Mouse (Mus musculus) gastrocnemius, postnatal 14 days (tissue): Measurements from ENCODE around the gene Hist2h3c2. TPM values are rescaled to one million over a fixed set of nuclear protein-coding genes. Genes with fewer than 3 reads are reported as not detected.
"Not testable (repeated sequence)": the region's sequence is repeated elsewhere in the genome, so short reads cannot be mapped to it uniquely, and the experiment has no call there.

Experiments used
- DNase-seq: peaks from one replicate; pipeline ENCODE4 v3.0.0; 2021; ENCODE audit warnings: mixed read lengths
- intact Hi-C: fragments of 180-260 bp; cut with DNase I; formaldehyde crosslinking; loops from one replicate; pipeline ENCODE4 v1.15.1; 2025; ENCODE audit warnings: low total_unique reads
- microRNA-seq, 2 experiments: library from miRNA; unstranded; fragments of <30 nt; microRNA quantifications; one replicate each; pipeline ENCODE4 v1.2.0; 2021
- total RNA-seq, 2 experiments: library from RNA; stranded (reverse); gene quantifications; 2 replicates each; pipeline ENCODE4 v1.2.3; 2021

Hist2h3c2 gene
- total RNA-seq, 2 experiments from 2014 or later: 30.3 to 31.5 TPM

DNA sequence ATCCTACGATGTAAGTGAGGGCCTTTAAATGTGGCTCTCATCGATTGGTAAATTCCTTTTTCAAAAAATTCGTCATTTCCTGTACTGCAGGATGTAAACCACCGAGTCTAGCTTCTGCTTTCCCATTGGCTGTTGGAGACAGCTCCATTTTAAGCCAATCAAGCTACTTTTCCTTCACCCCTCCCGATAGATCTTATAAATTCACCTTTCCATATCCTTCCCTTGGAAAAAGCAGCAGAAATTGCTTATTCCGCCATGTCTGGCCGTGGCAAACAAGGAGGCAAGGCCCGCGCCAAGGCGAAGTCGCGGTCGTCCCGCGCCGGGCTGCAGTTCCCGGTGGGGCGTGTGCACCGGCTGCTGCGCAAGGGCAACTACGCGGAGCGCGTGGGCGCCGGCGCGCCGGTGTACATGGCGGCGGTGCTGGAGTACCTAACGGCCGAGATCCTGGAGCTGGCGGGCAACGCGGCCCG lies 19.2 kb downstream of the Hist2h3c2 start, which contains the start of the genes Bola1 and Hist2h2ab:
Gene Bola1, minus strand, starts transcription at position 49 of the 470 bp plus-strand sequence.
Gene Hist2h2ab, plus strand, starts transcription at position 205 of the 470 bp plus-strand sequence.
- intact Hi-C loops: no loop called here

DNA sequence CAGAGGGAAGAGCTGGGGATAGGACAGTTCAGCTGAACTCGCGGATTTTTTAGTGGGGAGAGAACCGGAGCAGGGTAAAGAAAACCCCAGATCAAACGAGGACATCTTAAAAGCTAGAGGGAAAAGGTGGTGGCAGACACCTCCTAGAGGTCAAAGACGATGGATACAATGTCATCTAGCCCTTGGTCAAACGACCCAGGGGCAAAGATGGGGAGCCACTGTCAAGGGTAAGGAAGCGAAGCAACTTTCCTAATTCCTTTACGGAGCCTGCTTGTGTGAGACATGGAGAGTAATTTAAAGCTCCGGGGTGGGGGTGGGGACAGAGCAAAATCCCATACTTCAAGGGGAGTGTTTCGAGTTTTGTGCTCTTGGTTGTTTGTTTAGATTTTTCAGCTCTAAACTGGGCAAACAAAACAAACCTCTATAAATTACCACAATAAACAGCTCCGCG lies 19.7 kb downstream of the Hist2h3c2 start:
- no peak for DNase-seq
- intact Hi-C loops: no loop called here

More for the DNA sequence above, 19.2 kb downstream of the Hist2h3c2 start, which contains the start of the genes Bola1 and Hist2h2ab:
- DNase-seq: peak; percentile 70

DNA sequence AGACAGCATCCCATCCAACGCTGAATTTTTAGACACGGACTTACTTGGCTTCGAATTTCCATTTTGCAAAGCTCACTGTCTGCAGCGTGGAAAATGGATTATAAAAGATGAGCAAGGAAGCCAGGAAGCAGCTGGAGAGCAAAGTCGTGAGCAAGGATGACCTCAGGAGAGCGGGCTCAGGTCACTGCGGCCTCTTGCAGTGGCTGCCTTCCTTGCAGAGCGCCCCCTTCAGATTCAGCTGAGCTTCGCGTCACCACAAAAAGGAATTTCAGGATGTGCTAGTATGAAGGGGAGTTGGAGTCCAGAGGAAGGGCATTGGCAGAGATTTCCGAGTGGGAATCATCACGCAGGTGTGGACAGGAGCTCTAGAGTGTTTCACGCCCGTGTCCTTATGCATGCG lies 29.7 kb downstream of the Hist2h3c2 start:
- intact Hi-C loops: no loop called here

DNA sequence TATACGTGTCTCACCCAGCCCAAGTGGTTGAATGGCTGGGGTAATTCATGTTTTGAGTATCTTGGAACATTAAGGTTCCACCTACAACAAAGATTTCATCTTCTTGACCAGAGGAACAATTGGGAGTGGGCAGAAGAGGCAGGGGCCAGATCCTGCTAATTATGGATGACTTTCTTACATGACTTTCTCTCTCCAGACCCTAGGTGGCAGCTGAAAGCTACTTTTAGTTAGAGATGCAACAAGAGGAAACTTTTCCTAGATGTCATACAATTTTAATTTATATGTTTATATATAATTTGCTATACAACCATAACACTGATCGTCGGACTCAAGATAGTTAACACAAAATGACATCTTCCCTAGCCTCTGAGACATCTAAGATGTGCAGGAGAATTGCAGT lies 31.1 kb downstream of the Hist2h3c2 start:
- no peak for DNase-seq
- intact Hi-C loops: no loop called here

More for the DNA sequence above, 29.7 kb downstream of the Hist2h3c2 start:
- no peak for DNase-seq

DNA sequence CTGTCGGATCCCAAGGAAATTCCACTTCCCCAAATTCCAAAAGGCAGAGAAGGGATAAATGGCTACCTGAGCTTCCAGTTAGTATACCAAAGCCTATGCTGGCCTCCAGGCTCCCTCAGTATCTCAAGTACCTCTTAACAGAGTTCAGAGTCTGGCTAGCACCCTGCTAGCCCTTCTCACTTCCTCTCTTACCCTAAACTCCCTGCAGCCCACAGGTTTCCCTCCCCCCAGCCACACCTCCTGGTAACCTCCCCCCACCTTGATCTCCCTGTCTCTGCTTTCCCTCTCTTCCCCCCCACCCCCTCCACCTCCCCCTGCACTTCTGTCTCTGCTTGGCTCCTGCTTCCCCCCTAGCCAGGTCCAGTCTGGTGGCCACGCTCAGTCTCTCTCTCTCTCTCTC lies 39.2 kb downstream of the Hist2h3c2 start:
- no peak for DNase-seq
- intact Hi-C loops: no loop called here

DNA sequence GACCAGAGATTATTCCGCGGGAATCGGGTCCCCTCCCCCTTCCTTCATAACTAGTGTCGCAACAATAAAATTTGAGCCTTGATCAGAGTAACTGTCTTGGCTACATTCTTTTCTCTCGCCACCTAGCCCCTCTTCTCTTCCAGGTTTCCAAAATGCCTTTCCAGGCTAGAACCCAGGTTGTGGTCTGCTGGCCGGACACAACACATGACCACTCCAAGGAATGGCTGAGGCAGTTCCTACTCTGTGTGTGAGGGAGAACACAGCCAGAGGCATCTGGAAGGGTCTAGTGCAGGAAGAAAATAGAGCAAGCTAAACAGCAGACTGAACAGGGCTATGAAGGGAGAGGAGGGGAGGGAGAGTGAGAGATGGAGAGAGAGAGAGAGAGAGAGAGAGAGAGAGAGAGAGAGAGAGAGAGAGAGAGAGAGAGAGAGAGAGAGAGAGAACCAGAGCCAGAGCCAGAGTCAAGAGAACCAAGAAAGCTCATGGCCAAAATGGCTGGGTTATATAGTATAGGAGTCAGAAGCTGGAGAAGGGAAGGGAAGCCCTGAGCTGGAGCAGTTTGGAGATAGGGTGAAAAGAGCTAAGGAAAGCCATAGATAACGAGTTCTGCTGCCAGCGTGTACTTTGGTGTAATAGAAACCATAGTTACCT lies 40.2 kb downstream of the Hist2h3c2 start:
- DNase-seq, intact Hi-C loops: not testable (repeated sequence)

DNA sequence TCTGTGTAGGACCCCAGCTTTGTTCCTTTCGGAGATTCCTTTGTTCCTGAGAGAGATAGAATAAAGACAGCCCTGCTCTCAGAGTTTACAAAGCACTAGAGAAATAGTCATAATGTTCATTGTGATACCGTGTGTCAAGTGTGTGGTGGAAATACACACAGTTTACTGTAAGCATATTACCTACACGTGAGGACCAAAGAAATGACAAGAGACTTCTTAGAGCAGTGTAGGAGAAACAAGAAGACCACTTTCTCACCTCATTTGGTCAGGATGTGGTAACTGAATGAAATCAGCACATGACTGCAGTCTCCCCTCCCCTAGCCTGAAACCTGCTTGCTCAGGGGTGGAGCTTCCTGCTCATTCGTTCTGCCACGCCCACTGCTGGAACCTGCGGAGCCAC lies 40.7 kb downstream of the Hist2h3c2 start:
- intact Hi-C loops: no loop called here
- DNase-seq: no peak

DNA sequence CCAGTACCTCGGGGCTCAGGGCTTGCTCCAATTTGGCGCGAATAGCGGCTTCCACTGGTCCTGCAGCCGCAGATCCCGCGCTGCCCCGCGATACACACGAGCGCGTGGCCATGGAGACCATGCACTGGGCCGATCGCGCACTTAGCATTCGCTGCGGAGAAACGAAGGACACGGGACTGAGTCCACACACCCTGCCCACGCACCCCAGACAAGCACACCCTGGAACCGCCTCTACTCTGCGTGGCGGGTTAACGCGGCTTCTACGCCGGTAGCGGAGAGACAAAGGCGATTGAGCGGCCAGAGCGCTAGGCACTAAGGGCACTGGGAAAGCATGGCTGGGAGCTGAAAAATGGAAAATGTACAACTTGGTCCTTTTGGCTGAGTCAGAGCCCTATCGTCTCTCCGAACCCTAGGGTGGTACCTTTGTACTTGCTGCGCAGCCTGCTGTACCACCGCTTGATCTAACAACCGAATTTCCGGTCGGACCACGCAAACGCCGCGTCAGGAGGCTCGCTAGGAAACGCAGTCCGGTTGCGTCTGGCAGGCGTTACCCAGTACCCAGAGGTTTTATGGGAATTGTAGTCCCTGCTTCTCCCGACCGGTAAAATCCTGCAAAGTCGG lies 41.7 kb downstream of the Hist2h3c2 start:
- intact Hi-C loops: no loop called here
- DNase-seq: peak; percentile 87

DNA sequence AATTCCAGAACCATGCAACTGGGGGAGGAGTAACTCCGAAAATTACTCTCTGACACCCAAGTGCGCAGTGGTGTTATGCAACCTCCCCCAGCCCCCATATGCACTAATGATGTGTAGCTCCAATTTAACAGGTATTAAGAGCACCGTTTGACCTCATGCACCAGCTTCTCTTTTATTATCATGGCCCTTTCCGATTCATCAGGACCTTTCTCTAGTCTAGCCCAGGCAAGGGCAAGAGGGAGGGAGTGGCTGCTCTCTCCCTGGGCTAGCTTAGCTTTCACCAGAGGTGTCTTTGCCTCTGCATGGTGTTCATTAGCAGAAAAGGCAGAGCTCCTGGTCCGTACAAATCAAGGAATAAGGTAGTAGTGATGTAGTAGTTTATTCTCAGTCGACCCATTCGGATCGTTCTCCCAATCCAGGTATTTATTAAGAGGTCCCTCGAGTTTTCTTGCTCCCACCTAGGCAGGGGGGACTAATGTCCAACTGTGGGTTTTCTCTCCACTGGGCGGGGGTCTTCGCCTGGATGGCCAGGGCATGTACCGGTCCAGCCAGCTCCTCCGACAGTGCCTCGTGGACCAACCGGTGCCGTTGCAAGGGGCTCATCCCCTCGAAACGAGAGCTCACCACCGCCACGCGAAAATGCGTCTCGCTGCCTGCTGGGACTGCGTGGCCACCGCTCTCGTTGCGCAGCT lies 42.3 kb downstream of the Hist2h3c2 start:
- intact Hi-C loops: no loop called here
- no peak for DNase-seq

DNA sequence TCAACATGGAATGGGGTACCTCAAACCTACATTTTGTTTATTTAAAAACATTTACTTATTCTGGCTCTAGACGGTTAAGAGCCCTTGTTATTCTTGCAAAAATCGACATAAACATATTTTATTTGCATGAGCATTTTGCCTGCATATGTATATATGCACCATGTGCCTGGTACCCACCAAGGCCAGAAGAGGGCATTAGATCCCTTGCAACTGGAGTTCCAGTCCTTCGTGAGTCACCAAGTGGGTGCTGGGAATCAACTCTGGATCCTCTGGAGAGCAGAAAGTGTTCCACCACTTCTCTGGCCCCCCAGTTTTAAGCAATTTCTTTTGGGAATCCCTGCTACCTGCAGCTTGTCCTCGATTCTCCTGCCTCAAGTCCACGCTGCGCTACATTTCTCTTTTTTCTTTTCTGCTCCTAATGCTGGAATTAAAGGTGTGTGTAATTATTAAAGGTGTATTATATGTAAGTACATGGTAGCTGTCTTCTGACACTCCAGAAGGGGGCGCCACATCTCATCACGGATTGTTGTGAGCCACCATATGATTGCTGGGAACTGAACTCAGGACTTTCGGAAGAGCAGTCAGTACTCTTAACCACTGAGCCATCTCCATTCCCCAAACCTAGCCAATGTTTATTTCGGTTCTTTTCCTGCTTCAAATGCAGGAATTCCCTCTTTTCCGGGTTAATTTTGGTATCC lies 43.2 kb downstream of the Hist2h3c2 start:
- intact Hi-C loops: no loop called here
- DNase-seq: no peak

DNA sequence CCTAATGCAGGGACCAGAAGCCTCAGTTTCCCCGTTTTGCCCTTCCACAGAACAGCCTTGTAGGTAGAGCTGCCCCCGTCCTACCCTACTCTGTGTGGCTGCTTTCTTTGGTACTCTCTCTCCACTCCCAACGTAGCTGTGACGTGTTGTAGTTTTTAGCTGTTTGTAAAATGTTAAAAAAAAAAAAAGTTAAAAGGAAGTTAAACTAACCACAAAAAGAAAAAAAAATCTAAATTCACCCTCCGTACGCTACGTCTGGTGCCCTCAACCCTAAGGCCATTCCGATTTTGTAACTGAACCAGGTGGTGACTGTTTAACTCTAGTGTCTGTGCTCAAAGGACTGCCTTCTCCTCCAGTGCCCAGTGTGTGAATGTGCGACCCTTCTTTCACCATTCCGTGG lies 44.0 kb downstream of the Hist2h3c2 start:
- no peak for DNase-seq
- intact Hi-C loops: no loop called here

DNA sequence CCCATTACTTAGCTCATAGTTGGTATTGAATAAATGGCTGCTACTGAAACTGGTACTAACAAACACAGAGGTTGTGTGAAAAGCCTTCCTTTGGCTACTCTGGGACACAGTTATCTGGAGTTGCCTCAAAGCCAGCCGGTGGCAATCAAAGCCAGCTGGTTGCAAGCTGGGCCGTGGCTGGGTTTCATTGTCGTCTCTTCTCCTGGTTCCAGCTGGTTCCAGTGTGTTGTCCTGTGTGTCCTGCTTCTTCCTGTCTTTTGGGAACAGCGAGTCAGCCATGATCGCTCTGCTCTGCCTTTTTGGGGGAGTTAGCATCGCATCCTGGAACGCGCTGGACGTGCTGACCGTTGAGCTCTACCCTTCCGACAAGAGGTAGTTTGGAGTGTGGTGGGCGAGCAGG lies 46.0 kb downstream of the Hist2h3c2 start:
- intact Hi-C loops: no loop called here
- DNase-seq: no peak

Small RNA genes within 50 kb of the gene (microRNA-seq; reads per million reads assigned to microRNA genes)
- 0 reads per million in 2 experiments for gene Gm44492
- gene Gm47311: 0 reads per million in 2 experiments
- gene Gm47313: 0 reads per million in 2 experiments

Other genes starting within 250 kb of the Hist2h3c2 start
- 10 to 100 TPM; 30.0 to 50.8 TPM for gene Plekho1, start 243.1 kb downstream of the Hist2h3c2 start, total RNA-seq
- 10 to 100 TPM; 21.4 to 23.6 TPM for gene Vps45, start 180.7 kb downstream of the Hist2h3c2 start, total RNA-seq
- 10 to 100 TPM; 44.4 to 44.7 TPM for gene Otud7b, start 134.6 kb downstream of the Hist2h3c2 start, total RNA-seq
- gene Mtmr11, start 77.1 kb downstream of the Hist2h3c2 start, total RNA-seq: 1 to 10 TPM; 4.1 to 5.2 TPM
- 10 to 100 TPM; 10.3 to 13.2 TPM for gene Sf3b4, start 66.8 kb downstream of the Hist2h3c2 start, total RNA-seq
- 1 to 10 TPM; 1.8 to 4.0 TPM for gene Sv2a, start 58.0 kb downstream of the Hist2h3c2 start, total RNA-seq
- gene Bola1, start 19.4 kb downstream of the Hist2h3c2 start, total RNA-seq: 10 to 100 TPM; 26.4 to 27.7 TPM
- 1 to 10 TPM; 3.4 to 7.1 TPM for gene Hist2h2ab, start 19.3 kb downstream of the Hist2h3c2 start, total RNA-seq
- gene Hist2h2ac, start 18.2 kb downstream of the Hist2h3c2 start, total RNA-seq: 10 to 100 TPM; 33.7 to 41.7 TPM
- gene Hist2h2be, start 18.0 kb downstream of the Hist2h3c2 start, total RNA-seq: 1 to 10 TPM; 4.3 to 4.4 TPM
- 100 to 1,000 TPM; 353 to 418 TPM for gene Hist2h2aa2, start 1.1 kb upstream of the Hist2h3c2 start, total RNA-seq
- 10 to 100 TPM in 1 of 2 experiments, 1 to 10 TPM in 1; 3.3 to 12.8 TPM for gene Hist2h2aa1, start 6.4 kb upstream of the Hist2h3c2 start, total RNA-seq
- not detected for gene Hist2h3c1, start 7.6 kb upstream of the Hist2h3c2 start, total RNA-seq
- gene Hist2h4, start 24.2 kb upstream of the Hist2h3c2 start, total RNA-seq: 10 to 100 TPM; 20.5 to 21.2 TPM
- gene Hist2h3b, start 29.5 kb upstream of the Hist2h3c2 start, total RNA-seq: 100 to 1,000 TPM; 154 to 189 TPM
- gene Hist2h2bb, start 30.6 kb upstream of the Hist2h3c2 start, total RNA-seq: 100 to 1,000 TPM; 160 to 175 TPM
- gene Fcgr1, start 54.8 kb upstream of the Hist2h3c2 start, total RNA-seq: under 1 TPM; 0.33 to 0.45 TPM
- gene BC107364, start 213.2 kb upstream of the Hist2h3c2 start, total RNA-seq: not detected